Mouse (Mus musculus) erythroid progenitor cell, adult 5-6 weeks (primary cell): ENCODE data around the gene Trappc2. TPM values are rescaled to one million over a fixed set of nuclear protein-coding genes. Genes with fewer than 3 reads are reported as not detected.

Experiments used
- total RNA-seq, 2 experiments: library from RNA; stranded (forward) in 1 of 2; stranded (reverse) in 1 of 2; fragments of 150-400 nt in 1 of 2; fragments of 186-747, 209-891 nt in 1 of 2; gene quantifications; 2 replicates each; pipeline versions ENCODE4 v1.2.3 to v1.2.4; 2015 to 2017; ENCODE audit warnings: low replicate concordance in 2 of 2

Gene Trappc2
- total RNA-seq, 2 experiments from 2014 or later, result 2.9 to 7.4 TPM

Other genes with a start within 250 kb of the Trappc2 start
- gene Gpm6b, start 201.7 kb upstream of the Trappc2 start, total RNA-seq (2015; ENCODE audit: low replicate concordance), result 0.84 TPM in 1 of 2 replicates, not detected in the other
- 0.26 TPM in 1 of 2 replicates, not detected in the other for gene Gpm6b, start 201.7 kb upstream of the Trappc2 start, total RNA-seq (2017; ENCODE audit: low replicate concordance)
- 7.9 and 9.6 TPM in 2 replicates for gene Ofd1, start 130 bp downstream of the Trappc2 start, total RNA-seq (2015; ENCODE audit: low replicate concordance)
- 6.2 and 11.2 TPM in 2 replicates for gene Ofd1, start 130 bp downstream of the Trappc2 start, total RNA-seq (2017; ENCODE audit: low replicate concordance)
- gene Rab9, start 39.3 kb downstream of the Trappc2 start, total RNA-seq (2015; ENCODE audit: low replicate concordance), result 19.8 and 25.2 TPM in 2 replicates
- gene Rab9, start 39.3 kb downstream of the Trappc2 start, total RNA-seq (2017; ENCODE audit: low replicate concordance), result 16.3 and 38.1 TPM in 2 replicates
- 3.4 and 5.4 TPM in 2 replicates for gene Tceanc, start 78.0 kb downstream of the Trappc2 start, total RNA-seq (2015; ENCODE audit: low replicate concordance)
- gene Tceanc, start 78.0 kb downstream of the Trappc2 start, total RNA-seq (2017; ENCODE audit: low replicate concordance), result 3.7 and 9.0 TPM in 2 replicates
- not detected in 2 replicates for gene Egfl6, start 145.1 kb downstream of the Trappc2 start, total RNA-seq (2015; ENCODE audit: low replicate concordance)
- gene Egfl6, start 145.1 kb downstream of the Trappc2 start, total RNA-seq (2017; ENCODE audit: low replicate concordance), result not detected in 2 replicates